Mouse (Mus musculus) ES-Bruce4 (cell line): ENCODE data around the gene Ankfn1.

Experiments used
- CTCF ChIP-seq: IDR thresholded peaks from one replicate; pipeline ENCODE4 v1.8.1; 2011; ENCODE audit warnings: low read depth, low read length
- EP300 ChIP-seq: IDR thresholded peaks from 2 replicates; pipeline ENCODE4 v1.6.1; 2011; ENCODE audit warnings: low read depth, low read length; ENCODE audit not compliant: insufficient read depth
- POLR2A ChIP-seq: IDR thresholded peaks from one replicate; pipeline ENCODE4 v1.8.1; 2011; ENCODE audit warnings: low read length; ENCODE audit not compliant: insufficient read depth

GRCm38 (mm10) chr11:89548786-89549185 is 228.7 kb downstream of the Ankfn1 start:
- TF ChIP-seq CTCF (no peak), POLR2A (no peak), EP300 (no peak)
